Mouse (Mus musculus) E14TG2a.4 (cell line): ENCODE measurements around the gene Cxcl10.

Experiments
- H3K27me3 ChIP-seq: 2 replicates; pipeline ENCODE4 v1.6.1; 2014; ENCODE audit warnings: low read length, control low read depth; ENCODE audit not compliant: insufficient read depth
- H3K36me3 ChIP-seq: 2 replicates; pipeline ENCODE4 v1.6.1; 2014; ENCODE audit warnings: low read length, control low read depth; ENCODE audit not compliant: insufficient read depth
- H3K4me1 ChIP-seq: replicated peaks from 2 replicates; pipeline ENCODE4 v1.6.1; 2014; ENCODE audit warnings: low read depth, low read length, control low read depth
- H3K4me3 ChIP-seq: replicated peaks from 2 replicates; pipeline ENCODE4 v1.5.1; 2014; ENCODE audit warnings: mild to moderate bottlenecking, low read length
- H3K9me3 ChIP-seq: 2 replicates; pipeline ENCODE4 v1.6.1; 2014; ENCODE audit warnings: low read length, control low read depth
- CTCF ChIP-seq: conservative IDR thresholded peaks from 2 replicates; pipeline ENCODE4 v1.5.1; 2014; ENCODE audit warnings: low read length
- NANOG ChIP-seq: IDR thresholded peaks from 2 replicates; pipeline ENCODE4 v1.6.1; 2014; ENCODE audit warnings: borderline replicate concordance, low read length, mixed read lengths
- POU5F1 ChIP-seq: IDR thresholded peaks from 2 replicates; pipeline ENCODE4 v1.6.1; 2014; ENCODE audit warnings: low read length, borderline replicate concordance

Gene Cxcl10

DNA sequence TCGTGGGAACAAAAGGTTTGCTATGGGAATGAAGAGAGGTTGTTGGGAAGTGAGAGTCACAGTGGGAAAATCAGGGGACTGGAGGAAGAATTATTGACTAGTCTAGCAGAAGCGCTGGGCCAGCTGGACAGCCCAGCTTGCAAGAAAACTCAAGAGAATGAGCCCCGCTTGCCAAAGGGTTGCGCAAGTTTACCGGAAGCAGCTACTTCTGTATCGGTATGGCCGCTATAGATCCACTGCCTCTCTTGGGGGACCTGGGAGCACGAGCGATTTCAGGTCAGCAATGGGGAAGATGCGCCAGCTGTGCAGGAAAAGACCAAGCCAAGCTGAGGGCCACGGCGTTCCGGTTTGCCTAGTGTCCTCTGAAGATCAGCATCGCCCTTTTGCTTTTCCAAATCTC lies 30.1 kb downstream of the Cxcl10 start:
- Histone ChIP-seq H3K27me3 (0 out of 2 replicates have a peak, but pooled peaks cover 7% of the 10 kb centered on the region), H3K36me3 (no peaks in the 10 kb centered on the region), H3K4me3 (no peak overlapping the region), H3K4me1 (peaks cover 5% of the 10 kb centered on the region; the same call in 1 of the 2 replicates), H3K9me3 (no peaks in the 10 kb centered on the region)
- TF ChIP-seq POU5F1 (no peak), NANOG (no peak), CTCF (no peak)

GRCm38 (mm10) chr5:92318119-92318518 lies 30.6 kb downstream of the Cxcl10 start:
- Histone ChIP-seq H3K4me3 (no peak overlapping the region), H3K9me3 (no peaks in the 10 kb centered on the region), H3K27me3 (0 out of 2 replicates have a peak, but pooled peaks cover 7% of the 10 kb centered on the region), H3K4me1 (peaks cover 5% of the 10 kb centered on the region; the same call in 1 of the 2 replicates), H3K36me3 (no peaks in the 10 kb centered on the region)
- TF ChIP-seq NANOG (no peak), POU5F1 (no peak), CTCF (no peak)

GRCm38 (mm10) chr5:92313776-92314175 lies 34.9 kb downstream of the Cxcl10 start:
- TF ChIP-seq NANOG (no peak), POU5F1 (no peak), CTCF (no peak)
- no peaks in the 10 kb centered on the region for H3K36me3 ChIP-seq

DNA sequence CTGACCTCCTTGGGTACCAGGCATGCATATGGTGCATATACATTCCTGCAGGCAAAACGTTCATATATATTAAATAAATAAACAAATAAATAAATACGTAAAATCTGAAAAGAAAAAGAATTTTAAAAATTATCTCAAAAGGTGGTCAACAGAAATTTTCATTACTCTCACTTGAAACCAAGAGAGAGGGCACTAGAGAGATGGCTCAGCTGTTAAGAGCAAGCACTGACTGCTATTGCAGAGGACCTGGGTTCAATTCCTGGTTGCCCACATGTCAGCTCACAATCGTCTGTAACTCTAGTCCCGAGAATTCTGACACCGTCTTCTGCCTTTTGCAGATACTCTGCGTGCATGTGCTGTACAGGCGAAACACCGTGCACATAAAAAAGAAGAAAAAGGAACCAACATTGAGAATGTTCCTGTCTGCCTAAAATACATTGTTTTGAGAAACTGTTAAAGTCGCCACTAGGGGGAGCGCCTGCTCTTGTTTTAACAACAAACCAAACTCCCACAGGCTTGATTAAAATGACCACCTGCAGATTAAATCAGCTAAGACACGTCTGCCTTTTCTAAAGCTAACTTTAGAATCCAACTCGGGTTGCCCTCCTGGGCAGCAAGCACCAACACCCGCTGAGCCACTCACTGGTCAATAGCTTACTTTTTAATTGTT lies 36.5 kb downstream of the Cxcl10 start:
- peaks cover 15% of the 10 kb centered on the region for H3K36me3 ChIP-seq
- no peak overlapping the region for H3K4me3 ChIP-seq
- H3K4me1 ChIP-seq = peaks cover 26% of the 10 kb centered on the region
- TF ChIP-seq CTCF = peak; percentile 11; the same call in 1 of the 2 replicates
- TF ChIP-seq NANOG = no peak
- H3K27me3 ChIP-seq = no peaks in the 10 kb centered on the region
- H3K9me3 ChIP-seq = no peaks in the 10 kb centered on the region

More at GRCm38 (mm10) chr5:92313776-92314175, 34.9 kb downstream of the Cxcl10 start:
- Histone ChIP-seq H3K27me3 (0 out of 2 replicates have a peak, but pooled peaks cover 1% of the 10 kb centered on the region), H3K9me3 (no peaks in the 10 kb centered on the region), H3K4me1 (peaks cover 15% of the 10 kb centered on the region), H3K4me3 (no peak overlapping the region)

- H3K4me1 ChIP-seq = peaks cover 48% of the 10 kb centered on the region
- H3K36me3 ChIP-seq = peaks cover 38% of the 10 kb centered on the region
- H3K4me3 ChIP-seq = peak within 1 kb of the TSS; percentile 94
- H3K9me3 ChIP-seq = no peaks in the 10 kb centered on the region
- TF ChIP-seq NANOG (no peak), POU5F1 (no peak), CTCF (peak; percentile 54)
- H3K27me3 ChIP-seq = no peaks in the 10 kb centered on the region
These were observed 38.8 kb downstream of the Cxcl10 start, which contains the start of gene Sdad1 for GRCm38 (mm10) chr5:92309681-92310511. Gene Sdad1 (minus strand): TSS chr5:92310479.

- Histone ChIP-seq H3K27me3 (no peaks in the 10 kb centered on the region), H3K9me3 (no peaks in the 10 kb centered on the region), H3K36me3 (peaks cover 93% of the 10 kb centered on the region), H3K4me3 (no peak overlapping the region), H3K4me1 (peaks cover 42% of the 10 kb centered on the region)
- TF ChIP-seq NANOG (no peak), POU5F1 (no peak), CTCF (no peak)
These were observed 44.4 kb downstream of the Cxcl10 start for GRCm38 (mm10) chr5:92304291-92304690.

GRCm38 (mm10) chr5:92302149-92302840 lies 46.4 kb downstream of the Cxcl10 start:
- peaks cover 26% of the 10 kb centered on the region for H3K4me1 ChIP-seq
- H3K9me3 ChIP-seq = no peaks in the 10 kb centered on the region
- peaks cover 96% of the 10 kb centered on the region for H3K36me3 ChIP-seq
- H3K4me3 ChIP-seq = no peak overlapping the region
- TF ChIP-seq NANOG (no peak), POU5F1 (no peak), CTCF (no peak)
- no peaks in the 10 kb centered on the region for H3K27me3 ChIP-seq
